Mouse (Mus musculus) neural tube, embryonic 12.5 days (tissue): ENCODE results near the gene Map3k20. TPM values are rescaled to one million over a fixed set of nuclear protein-coding genes. Genes with fewer than 3 reads are reported as not detected.

Source experiments
- ATAC-seq: fragments of 200-750 bp; cut with Nextera tagmentation; 2 replicates; pipeline ENCODE4 v1.8.0; 2017; ENCODE audit warnings: low read depth, mild to moderate bottlenecking, moderate TSS enrichment, moderate library complexity; ENCODE audit not compliant: low FRiP score
- H3K27ac ChIP-seq: fragments of 300-500 bp; sonication (generic); 2 replicates; pipeline ENCODE4 v1.5.1; 2016
- H3K27me3 ChIP-seq: fragments of 300-500 bp; sonication (generic); replicated peaks from 2 replicates; pipeline ENCODE4 v1.6.1; 2016; ENCODE audit warnings: mild to moderate bottlenecking
- H3K36me3 ChIP-seq: fragments of 300-500 bp; sonication (generic); 2 replicates; pipeline ENCODE4 v1.6.1; 2016; ENCODE audit warnings: mild to moderate bottlenecking
- H3K4me1 ChIP-seq: fragments of 300-500 bp; sonication (generic); 2 replicates; pipeline ENCODE4 v1.6.1; 2016
- H3K4me2 ChIP-seq: fragments of 300-500 bp; sonication (generic); replicated peaks from 2 replicates; pipeline ENCODE4 v1.6.1; 2016; ENCODE audit warnings: mild to moderate bottlenecking
- H3K4me3 ChIP-seq: fragments of 300-500 bp; sonication (generic); 2 replicates; pipeline ENCODE4 v1.5.1; 2016
- H3K9ac ChIP-seq: fragments of 300-500 bp; sonication (generic); 2 replicates; pipeline ENCODE4 v1.6.1; 2016; ENCODE audit warnings: mild to moderate bottlenecking
- H3K9me3 ChIP-seq: fragments of 300-500 bp; sonication (generic); 2 replicates; pipeline ENCODE4 v1.6.1; 2016; ENCODE audit warnings: mild to moderate bottlenecking
- WGBS: fragments of 180-500 bp; shearing (Covaris S2); methylation state at CpG from one replicate; pipeline ENCODE4 v1.1.7; 2016; 5-methylcytosine and 5-hydroxymethylcytosine counted together
- polyA plus RNA-seq: library from polyadenylated mRNA; unstranded; fragments of >200 nt; fragmentation: Nextera tagmentation; extraction: Ambion mirVana; gene quantifications from 2 replicates; pipeline ENCODE4 v1.2.1, GENCODE M21; 2016

Gene Map3k20
- polyA plus RNA-seq, 1 experiment from 2014 or later = 6.8 TPM

- no peaks in the 10 kb centered on the region for H3K36me3 ChIP-seq
- no peak overlapping the region for H3K27ac ChIP-seq
- peaks cover 7% of the 10 kb centered on the region; the same call in 1 of the 2 replicates for H3K9me3 ChIP-seq
- H3K9ac ChIP-seq = no peak overlapping the region
- H3K4me3 ChIP-seq = no peak overlapping the region
- ATAC-seq = no peak
- no peaks in the 10 kb centered on the region for H3K4me1 ChIP-seq
- WGBS = 98% methylated on average over 2 of the region's 2 CpGs
- no peak overlapping the region for H3K4me2 ChIP-seq
- H3K27me3 ChIP-seq = no peaks in the 10 kb centered on the region
Measured at GRCm38 (mm10) chr2:72391721-72392120, 106.3 kb downstream of the Map3k20 start.

GRCm38 (mm10) chr2:72392316-72392715 lies 106.9 kb downstream of the Map3k20 start:
- ATAC-seq = no peak
- no peaks in the 10 kb centered on the region for H3K36me3 ChIP-seq
- 76% methylated on average over 4 of the region's 4 CpGs for WGBS
- H3K4me3 ChIP-seq = no peak overlapping the region
- H3K27ac ChIP-seq = no peak overlapping the region
- no peaks in the 10 kb centered on the region for H3K27me3 ChIP-seq
- no peak overlapping the region for H3K9ac ChIP-seq
- no peak overlapping the region for H3K4me2 ChIP-seq
- H3K4me1 ChIP-seq = no peaks in the 10 kb centered on the region
- H3K9me3 ChIP-seq = peaks cover 7% of the 10 kb centered on the region; the same call in 1 of the 2 replicates

DNA sequence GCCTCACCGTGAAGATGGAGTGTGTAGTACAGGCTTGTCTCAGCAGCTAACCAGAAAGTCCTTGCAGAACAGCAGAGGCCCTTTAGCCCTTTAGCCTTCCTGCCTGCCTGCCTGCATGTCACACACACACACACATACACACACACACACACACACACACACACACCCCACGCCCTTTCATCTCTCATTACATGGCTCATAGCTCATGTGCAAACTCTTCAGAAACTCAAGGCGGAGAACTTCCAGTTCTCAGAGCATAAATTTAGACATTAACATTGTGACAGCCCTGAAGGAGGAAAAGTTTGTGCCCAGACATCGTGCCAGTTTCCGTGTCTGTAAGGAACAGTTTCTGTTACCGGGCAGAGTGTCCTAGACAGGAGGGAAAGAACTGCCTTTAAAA lies 111.5 kb downstream of the Map3k20 start:
- 67% methylated on average over 6 of the region's 6 CpGs for WGBS
- ATAC-seq = no peak
- Histone ChIP-seq H3K36me3 (no peaks in the 10 kb centered on the region), H3K27me3 (no peaks in the 10 kb centered on the region), H3K9ac (no peak overlapping the region), H3K27ac (no peak overlapping the region), H3K4me2 (no peak overlapping the region), H3K9me3 (peaks cover 7% of the 10 kb centered on the region; the same call in 1 of the 2 replicates), H3K4me1 (no peaks in the 10 kb centered on the region), H3K4me3 (no peak overlapping the region)

DNA sequence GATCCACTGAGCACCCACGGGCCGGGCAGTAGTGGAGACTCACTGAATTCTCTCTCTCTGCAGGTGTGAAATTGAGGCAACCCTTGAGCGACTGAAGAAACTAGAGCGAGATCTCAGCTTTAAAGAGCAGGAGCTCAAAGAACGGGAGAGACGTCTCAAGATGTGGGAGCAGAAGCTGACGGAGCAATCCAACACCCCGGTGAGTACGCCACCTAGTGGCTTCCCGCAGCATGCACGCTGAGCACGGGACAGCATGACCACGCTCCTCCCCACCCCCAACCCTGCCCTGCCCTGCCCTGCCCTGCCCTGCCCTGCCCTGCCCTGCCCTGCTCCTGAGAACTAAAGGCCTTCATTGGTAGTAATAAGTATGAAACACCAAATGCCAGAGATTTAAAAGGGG lies 112.8 kb downstream of the Map3k20 start:
- ATAC-seq = no peak
- Histone ChIP-seq H3K4me2 (no peak overlapping the region), H3K36me3 (no peaks in the 10 kb centered on the region), H3K27ac (no peak overlapping the region), H3K4me1 (no peaks in the 10 kb centered on the region), H3K9me3 (peaks cover 7% of the 10 kb centered on the region; the same call in 1 of the 2 replicates), H3K9ac (no peak overlapping the region), H3K27me3 (no peaks in the 10 kb centered on the region), H3K4me3 (no peak overlapping the region)
- 24% methylated on average over 13 of the region's 13 CpGs for WGBS

DNA sequence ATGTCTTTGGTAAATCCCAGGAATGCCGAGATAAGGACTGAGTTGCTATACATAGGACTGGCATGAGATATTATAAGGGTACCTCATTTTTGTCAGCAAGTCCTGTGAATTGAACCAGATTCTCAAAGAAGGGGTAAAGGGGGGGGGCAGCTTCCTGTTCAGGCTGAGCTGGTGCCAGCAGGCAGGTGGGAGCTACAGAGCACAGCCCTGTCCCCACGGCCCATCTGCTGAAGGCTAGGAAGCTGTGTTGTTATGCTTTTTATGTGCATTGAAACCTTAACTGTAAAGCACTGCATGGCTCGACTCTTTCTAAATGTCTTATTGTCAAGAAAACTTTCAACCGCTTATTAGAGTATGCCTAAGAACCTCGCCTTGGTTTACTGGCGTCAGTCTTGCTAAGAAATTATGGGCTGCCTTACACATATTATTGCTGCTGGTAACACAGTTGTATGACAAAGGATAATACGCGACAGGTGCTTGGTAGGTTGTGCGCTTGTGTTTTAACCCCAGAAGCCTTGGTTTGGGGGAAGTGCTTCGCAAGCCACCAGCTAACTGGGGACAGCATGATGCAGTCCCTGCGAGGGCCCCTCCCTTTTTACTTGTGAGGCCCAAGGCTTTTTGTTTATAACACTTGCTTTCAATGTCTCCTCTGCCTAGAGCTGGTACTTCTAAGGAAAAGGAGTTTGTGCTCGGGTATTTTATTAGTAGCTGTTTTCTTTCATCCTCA lies 114.2 kb downstream of the Map3k20 start:
- Histone ChIP-seq H3K4me3 (no peak overlapping the region), H3K27me3 (no peaks in the 10 kb centered on the region), H3K27ac (no peak overlapping the region), H3K4me2 (no peak overlapping the region), H3K9me3 (peaks cover 7% of the 10 kb centered on the region; the same call in 1 of the 2 replicates), H3K36me3 (no peaks in the 10 kb centered on the region), H3K9ac (no peak overlapping the region), H3K4me1 (no peaks in the 10 kb centered on the region)
- 61% methylated on average over 12 of the region's 12 CpGs for WGBS
- no peak for ATAC-seq

- H3K36me3 ChIP-seq = no peaks in the 10 kb centered on the region
- ATAC-seq = no peak
- H3K4me1 ChIP-seq = no peaks in the 10 kb centered on the region
- H3K4me3 ChIP-seq = no peak overlapping the region
- no peak overlapping the region for H3K9ac ChIP-seq
- no peak overlapping the region for H3K4me2 ChIP-seq
- no peaks in the 10 kb centered on the region for H3K9me3 ChIP-seq
- no peaks in the 10 kb centered on the region for H3K27me3 ChIP-seq
- no peak overlapping the region for H3K27ac ChIP-seq
- 85% methylated on average over 9 of the region's 9 CpGs for WGBS
Measured at GRCm38 (mm10) chr2:72401290-72401689, 115.9 kb downstream of the Map3k20 start.

DNA sequence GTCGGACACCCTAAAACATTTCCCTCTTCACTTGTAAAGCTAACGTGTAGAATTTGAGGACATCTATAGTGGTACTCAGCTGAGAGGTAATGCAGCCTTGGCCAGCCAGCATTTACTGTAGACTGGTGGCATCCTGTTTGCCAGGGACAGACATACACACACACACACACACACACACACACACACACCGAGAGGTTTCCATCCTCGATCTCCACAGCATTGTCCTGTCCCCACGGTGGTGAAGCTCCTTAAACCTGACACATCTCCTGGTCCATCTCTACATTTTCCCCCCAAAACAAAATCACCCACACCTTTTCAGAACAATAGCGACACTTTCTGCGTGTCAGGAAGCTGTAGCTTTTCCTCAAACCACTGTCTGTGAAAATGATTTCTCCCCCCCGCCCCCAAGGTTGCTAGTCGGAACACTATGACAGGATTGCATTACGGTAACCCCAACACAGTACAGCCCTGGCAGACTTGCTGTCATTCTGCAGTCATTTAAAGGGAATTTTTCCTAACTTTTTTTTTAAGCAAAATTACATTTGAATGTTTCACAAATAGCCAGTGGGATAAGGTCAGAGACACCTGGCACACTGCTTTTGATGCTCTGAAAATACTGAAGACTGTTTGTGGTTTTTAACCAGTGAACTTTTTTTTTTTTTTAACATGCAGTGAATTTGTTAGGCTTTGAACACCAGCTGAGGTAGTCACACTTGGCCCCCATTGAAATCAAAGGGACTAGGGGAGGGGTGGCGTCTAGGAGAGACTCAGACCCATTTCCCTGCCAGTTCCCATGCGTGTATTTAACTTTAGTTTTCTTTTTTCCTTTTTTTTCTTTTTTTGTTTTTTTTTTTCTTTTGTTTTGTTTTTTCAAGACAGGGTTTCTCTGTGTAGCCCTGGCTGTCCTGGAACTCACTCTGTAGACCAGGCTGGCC lies 120.5 kb downstream of the Map3k20 start:
- Histone ChIP-seq H3K27ac (no peak overlapping the region), H3K4me2 (no peak overlapping the region), H3K9me3 (no peaks in the 10 kb centered on the region), H3K27me3 (no peaks in the 10 kb centered on the region), H3K9ac (no peak overlapping the region), H3K36me3 (no peaks in the 10 kb centered on the region), H3K4me1 (no peaks in the 10 kb centered on the region), H3K4me3 (no peak overlapping the region)
- no peak for ATAC-seq
- WGBS = 90% methylated on average over 12 of the region's 12 CpGs

GRCm38 (mm10) chr2:72406701-72407100 lies 121.3 kb downstream of the Map3k20 start:
- Histone ChIP-seq H3K36me3 (no peaks in the 10 kb centered on the region), H3K4me3 (no peak overlapping the region), H3K4me2 (no peak overlapping the region), H3K27me3 (no peaks in the 10 kb centered on the region), H3K27ac (no peak overlapping the region), H3K9ac (no peak overlapping the region), H3K4me1 (no peaks in the 10 kb centered on the region), H3K9me3 (no peaks in the 10 kb centered on the region)
- ATAC-seq = no peak
- 59% methylated on average over 10 of the region's 10 CpGs for WGBS

- ATAC-seq = no peak
- Histone ChIP-seq H3K36me3 (no peaks in the 10 kb centered on the region), H3K4me2 (no peak overlapping the region), H3K9ac (no peak overlapping the region), H3K4me3 (no peak overlapping the region), H3K4me1 (no peaks in the 10 kb centered on the region), H3K9me3 (no peaks in the 10 kb centered on the region), H3K27me3 (no peaks in the 10 kb centered on the region), H3K27ac (no peak overlapping the region)
- WGBS = 73% methylated on average over 17 of the region's 17 CpGs
Measured at GRCm38 (mm10) chr2:72407341-72408092, 122.1 kb downstream of the Map3k20 start.

DNA sequence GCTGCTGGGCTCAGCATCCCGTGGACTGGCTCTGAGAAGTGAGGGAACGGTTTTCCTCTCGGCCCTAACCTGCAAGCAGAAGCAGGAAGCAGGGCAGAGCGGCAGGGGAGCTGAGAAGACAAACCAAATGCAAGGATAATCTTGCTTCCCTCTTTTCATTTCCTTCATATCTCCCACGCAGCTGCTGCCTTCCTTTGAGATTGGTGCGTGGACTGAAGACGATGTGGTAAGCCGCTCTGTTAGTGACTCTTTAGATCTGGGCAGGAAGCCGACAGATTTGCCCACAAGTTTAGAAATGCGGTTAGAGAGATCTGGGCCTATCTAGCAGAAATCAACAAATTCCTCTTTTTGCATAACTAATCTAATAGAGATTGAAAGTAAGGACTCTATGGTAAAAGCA lies 124.5 kb downstream of the Map3k20 start:
- 87% methylated on average over 10 of the region's 10 CpGs for WGBS
- H3K27ac ChIP-seq = no peak overlapping the region
- H3K27me3 ChIP-seq = no peaks in the 10 kb centered on the region
- H3K9me3 ChIP-seq = no peaks in the 10 kb centered on the region
- no peak overlapping the region for H3K4me2 ChIP-seq
- no peak overlapping the region for H3K9ac ChIP-seq
- no peaks in the 10 kb centered on the region for H3K4me1 ChIP-seq
- no peaks in the 10 kb centered on the region for H3K36me3 ChIP-seq
- ATAC-seq = no peak
- H3K4me3 ChIP-seq = no peak overlapping the region

GRCm38 (mm10) chr2:72412266-72412665 lies 126.8 kb downstream of the Map3k20 start:
- Histone ChIP-seq H3K4me3 (no peak overlapping the region), H3K27me3 (no peaks in the 10 kb centered on the region), H3K36me3 (no peaks in the 10 kb centered on the region), H3K27ac (no peak overlapping the region), H3K9ac (no peak overlapping the region), H3K9me3 (no peaks in the 10 kb centered on the region), H3K4me1 (no peaks in the 10 kb centered on the region), H3K4me2 (no peak overlapping the region)
- WGBS = 91% methylated on average over 4 of the region's 4 CpGs
- ATAC-seq = no peak

- no peak for ATAC-seq
- H3K27ac ChIP-seq = no peak overlapping the region
- H3K9ac ChIP-seq = no peak overlapping the region
- no peaks in the 10 kb centered on the region for H3K9me3 ChIP-seq
- H3K4me3 ChIP-seq = no peak overlapping the region
- H3K27me3 ChIP-seq = no peaks in the 10 kb centered on the region
- H3K36me3 ChIP-seq = no peaks in the 10 kb centered on the region
- H3K4me2 ChIP-seq = no peak overlapping the region
- 87% methylated on average over 5 of the region's 5 CpGs for WGBS
- no peaks in the 10 kb centered on the region for H3K4me1 ChIP-seq
Measured at GRCm38 (mm10) chr2:72415416-72415815, 130.0 kb downstream of the Map3k20 start.
